Mouse (Mus musculus): Measurements from ENCODE around the gene Tle2.
A peak's percentile ranks its signal among the peaks of the same experiment; 100 is the strongest.

Gene Tle2

GRCm38 (mm10) chr10:81574081-81575056 is at the start of gene Tle2:
TSS of gene Tle2 (plus strand) at chr10:81574561.
- no peak for DNase-seq

DNA sequence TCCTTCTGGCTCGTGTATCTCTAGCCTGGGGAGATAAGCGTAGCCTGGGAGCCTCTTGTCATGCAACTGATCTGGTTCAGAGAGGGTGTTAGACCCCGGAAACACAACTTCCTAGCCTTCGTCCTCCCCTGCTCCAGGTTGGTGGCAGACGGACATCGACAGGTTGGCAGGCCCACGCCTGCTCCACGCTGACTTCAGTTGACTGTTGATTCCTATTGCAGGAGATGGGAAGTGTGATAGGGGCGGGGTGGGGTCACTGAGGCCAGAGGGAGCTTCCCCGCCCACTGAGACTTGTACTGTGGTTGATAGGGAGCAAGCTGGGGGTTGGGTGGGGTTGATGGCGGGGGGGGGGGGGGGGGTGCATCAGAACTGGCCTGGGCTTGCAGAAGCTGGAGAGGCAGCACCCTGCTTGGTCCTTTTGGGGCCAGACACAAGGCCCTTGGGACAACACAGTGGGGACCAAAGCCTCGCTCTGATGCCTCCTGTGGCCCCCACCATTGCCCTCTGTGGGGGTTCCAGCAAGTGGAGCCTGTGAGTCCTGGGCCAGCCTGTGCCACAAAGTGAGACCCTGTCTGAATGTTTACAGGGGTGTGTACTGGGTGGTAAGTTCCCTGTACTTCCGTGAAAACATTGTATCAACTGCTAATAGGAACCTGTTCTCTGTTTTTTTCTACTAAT is 49.2 kb upstream of the Tle2 start:
- DNase-seq = no peak

DNA sequence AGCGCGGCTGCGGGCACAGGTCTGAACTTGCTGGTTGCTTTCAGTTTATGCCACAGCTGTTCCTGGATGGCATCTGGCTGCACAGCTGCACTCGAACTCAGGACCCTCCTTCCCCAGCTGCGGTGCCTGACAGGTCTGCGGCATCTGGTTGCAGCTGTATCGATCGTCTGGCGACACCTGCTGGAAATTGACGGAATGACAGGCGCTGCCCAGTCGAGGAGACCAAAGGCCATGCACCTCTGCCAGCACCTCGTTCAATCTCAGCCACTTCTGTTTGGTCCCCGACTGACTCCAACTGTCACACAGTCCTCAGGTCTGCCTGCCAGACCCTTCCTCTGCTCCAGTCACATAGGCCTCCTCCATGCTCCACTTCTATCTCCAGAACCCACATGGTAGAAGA is 47.6 kb upstream of the Tle2 start:
- DNase-seq = peak; percentile 69

GRCm38 (mm10) chr10:81534826-81535225 is 39.5 kb upstream of the Tle2 start:
- DNase-seq = no peak

- no peak for DNase-seq
Measured at GRCm38 (mm10) chr10:81536734-81537133, 37.6 kb upstream of the Tle2 start.

GRCm38 (mm10) chr10:81537429-81537828 is 36.9 kb upstream of the Tle2 start:
- DNase-seq = no peak

GRCm38 (mm10) chr10:81538321-81539048 is 35.9 kb upstream of the Tle2 start:
- DNase-seq = no peak

- DNase-seq = no peak
Measured at GRCm38 (mm10) chr10:81541363-81541762, 33.0 kb upstream of the Tle2 start.

DNA sequence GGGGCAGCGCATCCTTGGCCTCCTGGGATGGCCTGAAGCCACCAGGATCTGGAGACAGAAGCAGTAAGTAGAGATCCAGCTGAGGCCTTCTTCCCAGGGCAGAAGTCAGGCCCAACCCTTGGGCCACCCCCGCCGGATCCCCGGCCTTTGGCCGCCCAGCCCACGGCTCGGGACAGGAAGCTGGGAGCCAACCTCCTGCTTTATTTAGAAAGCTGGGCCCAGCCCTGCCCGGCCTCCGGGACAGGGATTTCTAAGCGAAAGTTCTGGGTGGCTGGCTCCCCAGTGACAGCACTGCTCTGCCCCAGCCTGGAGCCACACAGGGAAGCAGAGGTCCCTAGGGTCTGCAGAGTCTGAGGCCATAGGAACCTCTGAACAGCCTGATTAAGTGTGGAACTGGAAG is 32.6 kb upstream of the Tle2 start:
- no peak for DNase-seq

- no peak for DNase-seq
Measured at GRCm38 (mm10) chr10:81542727-81543460, 31.5 kb upstream of the Tle2 start.

- DNase-seq = no peak
Measured at GRCm38 (mm10) chr10:81543633-81544032, 30.7 kb upstream of the Tle2 start.

GRCm38 (mm10) chr10:81544296-81545160 is 29.8 kb upstream of the Tle2 start:
- no peak for DNase-seq

GRCm38 (mm10) chr10:81545161-81545747 is 29.1 kb upstream of the Tle2 start, which contains the start of gene Gna11:
TSS of gene Gna11 (minus strand) at chr10:81545190.
- peak; percentile 99 for DNase-seq

GRCm38 (mm10) chr10:81546332-81546731 is 28.0 kb upstream of the Tle2 start:
- DNase-seq = no peak

GRCm38 (mm10) chr10:81546788-81547571 is 27.4 kb upstream of the Tle2 start:
- no peak for DNase-seq

DNA sequence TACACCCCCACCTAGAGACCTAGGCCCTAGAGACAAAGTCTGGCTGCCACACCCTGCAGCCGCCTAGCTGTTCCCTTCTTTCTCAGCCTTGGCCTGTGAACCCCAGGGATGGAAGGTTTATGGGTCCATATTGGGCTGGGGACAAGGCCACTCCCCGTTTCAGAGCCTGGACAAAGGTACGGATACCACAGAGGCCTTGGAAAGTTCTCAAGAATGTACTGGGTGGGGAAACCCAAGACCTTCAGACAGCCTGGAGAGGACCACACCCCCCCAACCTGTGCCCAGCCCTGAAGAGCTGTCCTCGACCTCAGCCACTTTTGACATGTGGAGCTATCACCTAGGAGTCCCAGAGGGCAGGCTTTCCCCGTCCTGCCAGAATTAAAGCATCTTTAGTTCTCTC is 25.4 kb upstream of the Tle2 start:
- DNase-seq = no peak

GRCm38 (mm10) chr10:81550257-81550656 is 24.1 kb upstream of the Tle2 start:
- peak; percentile 56 for DNase-seq

DNA sequence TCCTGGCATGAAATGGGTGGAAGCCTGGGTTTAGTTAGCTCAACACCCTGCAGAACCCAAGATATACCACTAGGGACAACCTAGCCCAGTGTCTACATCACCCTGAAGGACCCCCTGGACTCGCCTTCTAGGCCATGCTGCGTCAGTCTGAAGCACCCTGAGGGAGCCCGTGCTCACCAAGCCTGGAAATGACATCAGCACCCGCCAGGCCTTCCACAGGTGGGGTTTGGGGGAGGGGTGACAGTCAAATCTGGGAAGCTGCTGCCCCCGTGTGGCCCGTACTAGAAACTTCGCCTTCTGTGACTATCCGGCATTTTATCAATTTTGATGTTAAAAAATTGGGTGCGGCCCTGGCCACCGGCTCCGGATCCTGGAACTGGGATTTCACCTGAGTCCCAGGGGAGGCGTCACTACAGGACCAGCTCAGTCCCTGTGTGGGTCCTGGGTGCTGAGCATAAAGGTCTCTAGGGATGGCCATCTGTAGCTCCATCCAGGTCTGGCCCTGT is 22.7 kb upstream of the Tle2 start:
- DNase-seq = peak; percentile 88

DNA sequence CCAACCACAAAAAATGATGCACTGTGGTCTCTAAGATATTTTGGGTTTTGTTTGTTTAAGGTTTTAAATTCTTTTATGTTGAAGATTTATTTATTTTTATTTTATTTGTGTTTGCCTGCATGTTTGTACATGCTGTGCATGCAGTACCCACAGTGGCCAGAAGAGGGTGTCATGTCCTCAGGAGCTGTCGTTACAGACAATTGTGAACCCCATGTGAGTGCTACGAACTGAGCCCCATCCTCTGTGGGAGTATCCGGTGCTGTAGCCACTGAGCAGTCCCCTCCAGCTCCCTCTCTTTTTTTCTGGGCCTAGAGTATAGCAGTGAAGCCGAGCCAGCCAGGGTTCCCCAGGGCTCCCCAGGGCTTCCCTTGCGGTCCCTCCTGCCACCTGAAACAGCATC is 21.1 kb upstream of the Tle2 start:
- DNase-seq = peak; percentile 54

Measured in right cerebral cortex, postnatal 14 days (tissue).